Mouse (Mus musculus) lung, postnatal 0 days (tissue): Measurements from ENCODE around the gene Senp1.

ENCODE experiments used
- CTCF ChIP-seq: IDR thresholded peaks from 2 replicates; pipeline ENCODE4 v1.5.1; 2016; ENCODE audit warnings: antibody characterized with exemption, mild to moderate bottlenecking
- EP300 ChIP-seq: IDR thresholded peaks from 2 replicates; pipeline ENCODE4 v1.6.1; 2016; ENCODE audit warnings: antibody characterized with exemption, mild to moderate bottlenecking, control low read depth

GRCm38 (mm10) chr15:98043967-98044366 lies 49.6 kb downstream of the Senp1 start:
- no peak for TF ChIP-seq CTCF
- TF ChIP-seq EP300 = no peak
